Comparison of ENCODE assay signal across 9 mouse cellular contexts in the genomic region with DNA sequence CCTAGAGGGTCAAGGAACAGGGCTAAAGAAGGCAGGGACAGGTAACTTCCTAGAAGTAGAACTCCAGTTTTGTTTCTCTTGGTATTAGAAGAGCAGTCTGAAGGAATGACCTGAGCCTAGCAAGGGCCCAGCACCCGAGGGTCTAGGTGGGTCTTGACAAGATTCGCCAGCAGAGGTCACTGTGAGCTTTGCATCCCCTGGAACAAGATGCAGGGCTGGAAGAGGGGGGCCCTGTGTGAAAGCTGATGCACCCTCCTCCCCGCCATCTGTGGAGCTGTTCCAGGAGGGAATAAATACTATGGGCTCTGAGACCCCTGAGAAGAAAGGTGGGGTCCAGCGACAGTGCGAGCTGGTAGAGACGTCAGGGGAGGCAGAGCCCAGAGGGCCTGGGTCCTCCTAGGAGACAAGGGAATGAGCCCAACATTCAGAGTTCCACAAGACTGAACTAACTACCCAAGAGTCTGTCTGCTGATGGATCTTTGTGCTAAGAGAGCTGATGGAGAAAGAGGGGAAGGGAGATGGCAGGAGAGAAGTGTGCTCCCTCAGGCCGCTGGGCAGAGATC. TPM values are rescaled to one million over a fixed set of nuclear protein-coding genes. Genes with fewer than 3 reads are reported as not detected.
DNase-seq lines count a peak whose midpoint lies in the region; ATAC-seq and TF ChIP-seq lines count a peak whose summit lies in the region.
"Had no signal": no experiment of that assay in that cellular context is flagged by ENCODE, and none has a peak within 500 bp of the region (broad histone marks: within the 10 kb centered on the region; RNA-seq: fewer than 3 reads in every experiment).

No protein-coding gene starts in this region.

- H3K27me3 ChIP-seq in heart, adult 2 months (ENCODE audit: control insufficient read depth, insufficient read depth, low read length): no peaks in the 10 kb centered on the region
- peaks cover 50% of the 10 kb centered on the region for H3K27me3 ChIP-seq in heart, embryonic 10.5 days (ENCODE audit: insufficient read depth, poor library complexity, severe bottlenecking)
- peaks cover 0 to 1% of the 10 kb centered on the region in 2 experiments; a peak in 1 of 4 replicates for H3K27me3 ChIP-seq in MEL (ENCODE audit: control insufficient read depth in 1 of 2, insufficient read depth in 2 of 2, low read length in 2 of 2)
- H3K27me3 ChIP-seq in midbrain, embryonic 11.5 days (ENCODE audit: control insufficient read depth, insufficient read depth, low read length): no peaks in the 10 kb centered on the region; the same call in 1 of the 2 replicates

- peak; percentile 64 for ATAC-seq in common myeloid progenitor, adult 5-6 weeks (replicated peaks; ENCODE audit: low read depth, poor library complexity, severe bottlenecking)
- peak; percentile 45; the same call in 1 of the 2 replicates for ATAC-seq in midbrain, embryonic 11.5 days (ENCODE audit: low FRiP score)

- peak; percentile 29 to 48 for DNase-seq in heart, adult 2 months
- no peak for DNase-seq in heart, embryonic 10.5 days (ENCODE audit: low spot score)
- peak; percentile 45 for DNase-seq in MEL (ENCODE audit: low read depth, low spot score)
- peak; percentile 36 for DNase-seq in heart, adult 8-10 months (ENCODE audit: low spot score)
- DNase-seq in kidney, postnatal 25 days: peak; percentile 54 to 69
- DNase-seq in midbrain, embryonic 11.5 days (ENCODE audit: low spot score, missing footprints): peak; percentile 93
- peak; percentile 44 to 47 for DNase-seq in thymus, postnatal 36 days

- no peaks in the 10 kb centered on the region for H3K4me1 ChIP-seq in heart, adult 2 months (ENCODE audit: control insufficient read depth, insufficient read depth, low read length)
- peaks cover 23% of the 10 kb centered on the region for H3K4me1 ChIP-seq in heart, embryonic 10.5 days
- H3K4me1 ChIP-seq in MEL (ENCODE audit: control insufficient read depth in 1 of 2, insufficient read depth in 2 of 2, low read length in 2 of 2): no peaks in the 10 kb centered on the region
- peaks cover 16% of the 10 kb centered on the region for H3K4me1 ChIP-seq in midbrain, embryonic 11.5 days (ENCODE audit: control insufficient read depth, insufficient read depth, low read length)

- intact Hi-C loops in heart, adult 2 months (cut with DNase I): no loop called here

- 21% methylated on average over 7 of the region's 7 CpGs for WGBS in heart, adult 2 months
- 15% methylated on average over 7 of the region's 7 CpGs for WGBS in heart, embryonic 10.5 days
- WGBS in midbrain, embryonic 11.5 days: 11% methylated on average over 7 of the region's 7 CpGs

- peak overlapping the region; percentile 95; the same call in 1 of the 2 replicates for H3K4me2 ChIP-seq in midbrain, embryonic 11.5 days

- H3K4me3 ChIP-seq in heart, adult 2 months: no peak overlapping the region
- no peak overlapping the region for H3K4me3 ChIP-seq in heart, embryonic 10.5 days
- H3K4me3 ChIP-seq in MEL (ENCODE audit: control insufficient read depth in 1 of 2, insufficient read depth in 1 of 2, low read depth in 2 of 2, low read length in 2 of 2): no peak overlapping the region
- no peak overlapping the region for H3K4me3 ChIP-seq in midbrain, embryonic 11.5 days (ENCODE audit: low read depth, low read length)

- peak; percentile 62 for TF ChIP-seq CTCF in heart, adult 2 months (IDR thresholded peaks at IDR 0.05)
- TF ChIP-seq CTCF in MEL (IDR thresholded peaks at IDR 0.05 in 2 of 3, conservative IDR thresholded peaks at IDR 0.05 in 1 of 3; ENCODE audit: control insufficient read depth in 1 of 3, insufficient read depth in 1 of 3, low read depth in 2 of 3, low read length in 3 of 3, poor library complexity in 1 of 3, severe bottlenecking in 1 of 3): peak; percentile 44 to 70 (median 61)

- H3K9ac ChIP-seq in heart, adult 2 months (ENCODE audit: low read depth, low read length): no peak overlapping the region
- no peak overlapping the region for H3K9ac ChIP-seq in MEL (ENCODE audit: control insufficient read depth, low read depth, low read length, poor library complexity, severe bottlenecking)
- H3K9ac ChIP-seq in midbrain, embryonic 11.5 days (ENCODE audit: low read length): no peak overlapping the region
- H3K9ac ChIP-seq: limb, embryonic 15.5 days had no signal

- no peak overlapping the region for H3K27ac ChIP-seq in heart, adult 2 months
- no peak overlapping the region for H3K27ac ChIP-seq in heart, embryonic 10.5 days
- no peak overlapping the region for H3K27ac ChIP-seq in MEL (ENCODE audit: control insufficient read depth, low read depth, low read length)
- no peak overlapping the region for H3K27ac ChIP-seq in midbrain, embryonic 11.5 days (ENCODE audit: low read depth, low read length)
- H3K27ac ChIP-seq: limb, embryonic 15.5 days had no signal

- no peaks in the 10 kb centered on the region for H3K36me3 ChIP-seq in heart, adult 2 months (ENCODE audit: control insufficient read depth, insufficient read depth, low read length)
- H3K36me3 ChIP-seq in heart, embryonic 10.5 days: no peaks in the 10 kb centered on the region
- H3K36me3 ChIP-seq in MEL (ENCODE audit: control insufficient read depth in 1 of 2, insufficient read depth in 2 of 2, low read length in 2 of 2): no peaks in the 10 kb centered on the region
- no peaks in the 10 kb centered on the region for H3K36me3 ChIP-seq in midbrain, embryonic 11.5 days (ENCODE audit: control insufficient read depth, insufficient read depth, low read length)
- H3K36me3 ChIP-seq: limb, embryonic 15.5 days had no signal

- TF ChIP-seq POLR2A in heart, adult 2 months (IDR thresholded peaks at IDR 0.05; ENCODE audit: insufficient read depth, low read depth, low read length): no peak
- TF ChIP-seq POLR2A in MEL (IDR thresholded peaks at IDR 0.05; ENCODE audit: control insufficient read depth in 1 of 2, insufficient read depth in 1 of 2, low read depth in 1 of 2, low read length in 2 of 2, poor library complexity in 1 of 2): no peak

- TF ChIP-seq EP300 in heart, adult 2 months (IDR thresholded peaks at IDR 0.05; ENCODE audit: insufficient read depth, low read depth, low read length): no peak
- TF ChIP-seq EP300 in MEL (IDR thresholded peaks at IDR 0.05; ENCODE audit: low read depth in 1 of 2, low read length in 2 of 2): no peak

- H3K9me3 ChIP-seq in heart, embryonic 10.5 days: no peaks in the 10 kb centered on the region
- no peaks in the 10 kb centered on the region for H3K9me3 ChIP-seq in MEL (replicated peaks; ENCODE audit: insufficient read depth, low read length)
- H3K9me3 ChIP-seq in midbrain, embryonic 11.5 days (ENCODE audit: control insufficient read depth, low read length): no peaks in the 10 kb centered on the region
- H3K9me3 ChIP-seq: limb, embryonic 15.5 days had no signal

- peak; percentile 63 for TF ChIP-seq RAD21 in MEL (IDR thresholded peaks at IDR 0.05; ENCODE audit: low read depth, low read length)

- no peaks in the 10 kb centered on the region for H3K79me2 ChIP-seq in heart, adult 2 months (replicated peaks; ENCODE audit: control insufficient read depth, insufficient read depth, low read length)
- H3K79me2 ChIP-seq in MEL (ENCODE audit: control insufficient read depth, insufficient read depth, low read length, poor library complexity): no peaks in the 10 kb centered on the region

TF ChIP-seq in MEL, 35 proteins besides CTCF, POLR2A, EP300 and RAD21:
- no peak for TF ChIP-seq TBP (IDR thresholded peaks at IDR 0.05; ENCODE audit: low read depth, low read length)
- TF ChIP-seq SIN3A (IDR thresholded peaks at IDR 0.05; ENCODE audit: low read length): no peak
- peak; percentile 49 for TF ChIP-seq ZC3H11A (IDR thresholded peaks at IDR 0.05; ENCODE audit: low read depth, low read length)
- peak; percentile 63 for TF ChIP-seq SMC3 (IDR thresholded peaks at IDR 0.05; ENCODE audit: low read depth, low read length)

RNA-seq across cellular contexts. Expression of a gene that starts 53.8 kb away (rescaled TPM):
- under 1 TPM; 0.18 to 0.37 TPM for total RNA-seq in heart, adult 2 months (2021)
- polyA plus RNA-seq in heart, adult 2 months (2012; rRNA removed): 0.26 and 0.37 TPM in 2 replicates
- polyA plus RNA-seq in heart, embryonic 10.5 days (2016; fragmentation: Nextera tagmentation; extraction: Ambion mirVana): 0.35 and 0.43 TPM in 2 replicates
- total RNA-seq in MEL (2012; rRNA removed): 0.04 TPM in 1 of 2 replicates, not detected in the other
- polyA plus RNA-seq in MEL (2012; ENCODE audit: insufficient read depth in 1 of 2, insufficient read length in 2 of 2, low read depth in 1 of 2, low replicate concordance in 2 of 2, missing spikeins in 1 of 2): under 1 TPM in 1 of 2 experiments, not detected in 1; 0.19 TPM
- total RNA-seq in common myeloid progenitor, adult 5-6 weeks (2017): not detected in 2 replicates
- under 1 TPM; 0.35 to 0.69 (median 0.42) TPM for total RNA-seq in heart, adult 8-10 months (2022)
- 0.15 TPM in 1 of 2 replicates, not detected in the other for polyA plus RNA-seq in midbrain, embryonic 11.5 days (2014; fragmentation: Nextera tagmentation; extraction: Ambion mirVana)
